Mouse (Mus musculus): ENCODE results near the gene Arl4c. TPM values are rescaled to one million over a fixed set of nuclear protein-coding genes. Genes with fewer than 3 reads are reported as not detected.
A peak's percentile ranks its signal among the peaks of the same experiment; 100 is the strongest.
"Not testable (repeated sequence)": the region's sequence is repeated elsewhere in the genome, so short reads cannot be mapped to it uniquely, and the experiment has no call there.

The Arl4c gene
- total RNA-seq, 2 experiments from 2014 or later: 9.8 to 10.3 TPM

- DNase-seq (ENCODE audit: low spot score in 2 of 2): no peak
Observed at GRCm38 (mm10) chr1:88658290-88658857, 43.6 kb downstream of the Arl4c start.

- DNase-seq (ENCODE audit: low spot score in 2 of 2): no peak
Observed at GRCm38 (mm10) chr1:88656096-88656480, 45.9 kb downstream of the Arl4c start.

GRCm38 (mm10) chr1:88655473-88656095, 46.4 kb downstream of the Arl4c start:
- DNase-seq (ENCODE audit: low spot score in 2 of 2): no peak

- DNase-seq (ENCODE audit: low spot score in 2 of 2): no peak
Observed at GRCm38 (mm10) chr1:88654521-88655472, 47.2 kb downstream of the Arl4c start.

- no peak for DNase-seq (ENCODE audit: low spot score in 2 of 2)
Observed at GRCm38 (mm10) chr1:88653614-88654520, 48.2 kb downstream of the Arl4c start.

GRCm38 (mm10) chr1:88652682-88653081, 49.3 kb downstream of the Arl4c start:
- no peak for DNase-seq (ENCODE audit: low spot score in 2 of 2)

GRCm38 (mm10) chr1:88651668-88652067, 50.4 kb downstream of the Arl4c start:
- DNase-seq (ENCODE audit: low spot score in 2 of 2): no peak

GRCm38 (mm10) chr1:88648742-88649141, 53.3 kb downstream of the Arl4c start:
- no peak for DNase-seq (ENCODE audit: low spot score in 2 of 2)

GRCm38 (mm10) chr1:88645599-88646119, 56.4 kb downstream of the Arl4c start:
- DNase-seq (ENCODE audit: low spot score in 2 of 2): no peak

GRCm38 (mm10) chr1:88644417-88644816, 57.6 kb downstream of the Arl4c start:
- no peak for DNase-seq (ENCODE audit: low spot score in 2 of 2)

GRCm38 (mm10) chr1:88643181-88643823, 58.7 kb downstream of the Arl4c start:
- no peak for DNase-seq (ENCODE audit: low spot score in 2 of 2)

GRCm38 (mm10) chr1:88642735-88643134, 59.3 kb downstream of the Arl4c start:
- no peak for DNase-seq (ENCODE audit: low spot score in 2 of 2)

GRCm38 (mm10) chr1:88641678-88642215, 60.3 kb downstream of the Arl4c start:
- no peak for DNase-seq (ENCODE audit: low spot score in 2 of 2)

GRCm38 (mm10) chr1:88641194-88641593, 60.8 kb downstream of the Arl4c start:
- no peak for DNase-seq (ENCODE audit: low spot score in 2 of 2)

- peak in 1 of 2 experiments; percentile 11 for DNase-seq (ENCODE audit: low spot score in 2 of 2)
Observed at GRCm38 (mm10) chr1:88639432-88640281, 62.4 kb downstream of the Arl4c start.

GRCm38 (mm10) chr1:88638622-88639021, 63.4 kb downstream of the Arl4c start:
- no peak for DNase-seq (ENCODE audit: low spot score in 2 of 2)

- not testable (repeated sequence) for DNase-seq (ENCODE audit: low spot score in 2 of 2)
Observed at GRCm38 (mm10) chr1:88636579-88637161, 65.4 kb downstream of the Arl4c start.

- DNase-seq (ENCODE audit: low spot score in 2 of 2): no peak
Observed at GRCm38 (mm10) chr1:88635659-88636058, 66.4 kb downstream of the Arl4c start.

Measured in adrenal gland, adult 18-20 months (tissue).